Mouse (Mus musculus) adipose tissue, adult 10 weeks (tissue): ENCODE measurements around the gene Gm3187. TPM values are rescaled to one million over a fixed set of nuclear protein-coding genes. Genes with fewer than 3 reads are reported as not detected.

Experiments used
- polyA plus RNA-seq: library from polyadenylated mRNA; stranded (reverse); fragments of 350-450 nt; fragmentation: Illumina TruSeq; extraction: RNeasy Lipid Tissue Mini Kit (QIAGEN cat#74804); gene quantifications from one replicate; pipeline ENCODE4 v1.2.3, GENCODE M21; 2014; ENCODE audit warnings: low read depth, low replicate concordance

Gene Gm3187
- polyA plus RNA-seq, result not detected

DNA sequence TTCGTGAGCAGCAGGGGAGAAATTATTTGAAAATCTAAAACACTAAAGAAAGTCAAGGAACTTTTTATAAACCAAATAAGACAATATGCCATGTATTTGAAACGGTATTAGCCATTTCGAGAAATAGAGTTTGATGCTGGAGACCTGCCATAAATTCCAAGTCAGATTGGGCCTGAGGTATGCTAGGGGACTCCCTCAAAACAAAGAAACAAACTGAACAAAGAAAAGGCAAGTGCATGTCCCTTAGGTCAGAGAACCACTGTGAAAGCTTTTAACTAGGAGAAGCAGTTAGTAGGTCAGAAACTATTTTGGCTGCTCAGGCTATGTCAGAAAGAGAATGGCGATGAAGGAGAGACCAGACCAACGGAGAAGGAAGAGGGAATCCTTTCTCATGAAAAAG, at the start of gene Gm3187:
TSS of gene Gm3187 (plus strand) at position 301 of the 400 bp plus-strand sequence.

DNA sequence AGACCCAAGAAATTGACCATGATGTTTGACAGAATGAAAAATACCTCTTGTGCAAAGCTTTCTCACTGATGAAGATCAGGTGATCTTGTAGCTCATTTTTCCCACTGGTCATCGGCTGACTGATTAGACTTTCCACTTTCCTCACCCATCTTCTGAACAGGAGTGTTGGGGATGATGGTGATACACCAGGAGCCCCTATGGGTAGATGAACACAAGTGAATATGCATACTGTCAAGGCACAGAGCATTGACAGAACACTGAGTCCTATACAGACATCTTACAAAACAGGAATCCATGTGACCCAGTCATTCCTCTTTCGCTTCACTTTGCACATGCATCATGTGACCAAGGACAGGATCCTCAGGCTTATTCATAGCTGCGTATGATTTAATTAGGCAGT, 28.6 kb upstream of the Gm3187 start, which contains the start of gene Gm3194:
TSS of gene Gm3194 (minus strand) at position 101 of the 400 bp plus-strand sequence.

DNA sequence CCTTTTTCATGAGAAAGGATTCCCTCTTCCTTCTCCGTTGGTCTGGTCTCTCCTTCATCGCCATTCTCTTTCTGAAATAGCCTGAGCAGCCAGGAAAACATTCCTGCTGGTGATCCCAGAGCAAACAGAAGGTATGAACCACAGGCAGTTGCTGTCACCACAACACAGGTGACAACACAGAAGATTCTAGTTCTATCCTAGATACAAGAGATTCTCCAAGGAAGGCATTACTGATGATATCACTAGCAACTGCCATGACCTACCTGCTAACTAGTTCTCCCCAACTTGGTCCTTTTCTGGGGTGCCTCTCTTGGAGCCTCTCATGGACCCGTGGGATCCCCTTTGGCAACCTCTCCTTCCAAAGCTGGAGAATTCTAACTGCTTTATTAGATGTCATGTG, 6.3 kb upstream of the Gm3187 start, which contains the start of gene Gm8246:
TSS of gene Gm8246 (minus strand) at position 101 of the 400 bp plus-strand sequence.

DNA sequence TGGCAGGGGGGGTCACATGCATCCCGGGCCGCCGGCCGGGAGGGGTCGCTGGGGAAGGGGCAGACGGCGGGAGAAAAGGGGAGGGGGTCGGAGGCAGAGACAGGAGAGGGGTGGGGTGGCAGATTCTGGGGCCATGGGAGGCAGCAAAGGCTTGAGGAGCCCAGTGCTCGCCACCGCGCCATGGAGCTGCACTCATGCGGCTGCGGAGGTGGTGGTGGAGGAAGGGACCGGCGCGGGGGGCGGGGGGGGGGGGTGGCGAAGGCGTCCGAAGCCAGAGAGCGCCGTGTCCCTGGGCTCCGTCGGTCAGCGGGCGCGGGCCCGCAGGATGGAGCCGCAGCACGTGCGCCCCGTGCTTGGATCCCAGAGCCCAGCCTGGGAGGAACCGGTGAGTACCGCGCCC, 17.4 kb downstream of the Gm3187 start, which contains the start of gene Gm3488:
TSS of gene Gm3488 (plus strand) at position 301 of the 400 bp plus-strand sequence.

DNA sequence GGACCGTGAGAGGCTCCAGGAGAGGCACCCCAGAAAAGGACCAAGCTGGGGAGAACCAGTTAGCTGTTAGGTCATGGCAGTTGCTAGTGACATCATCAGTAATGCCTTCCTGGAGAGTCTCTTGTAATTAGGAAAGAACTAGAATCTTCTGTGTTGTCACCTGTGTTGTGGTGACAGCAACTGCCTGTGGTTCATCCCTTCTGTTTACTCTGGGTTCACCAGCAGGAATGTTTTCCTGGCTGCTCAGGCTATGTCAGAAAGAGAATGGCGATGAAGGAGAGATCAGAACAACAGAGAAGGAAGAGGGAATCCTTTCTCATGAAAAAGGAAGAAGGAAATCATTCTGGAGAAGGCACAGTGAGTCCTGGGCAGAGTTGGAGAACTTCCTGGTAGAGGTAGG, 54.2 kb downstream of the Gm3187 start, which contains the start of gene Gm3532:
TSS of gene Gm3532 (plus strand) at position 301 of the 400 bp plus-strand sequence.

Other genes with a start within 250 kb of the Gm3187 start
- gene Gm3526, start 223.6 kb upstream of the Gm3187 start, polyA plus RNA-seq, result not detected
- gene Gm3542, start 149.3 kb upstream of the Gm3187 start, polyA plus RNA-seq, result not detected
- not detected for gene Gm3500, start 95.2 kb upstream of the Gm3187 start, polyA plus RNA-seq
- gene Gm3194, start 28.7 kb upstream of the Gm3187 start, polyA plus RNA-seq, result 0.31 TPM
- gene Gm8246, start 6.4 kb upstream of the Gm3187 start, polyA plus RNA-seq, result not detected
- gene Gm3488, start 17.5 kb downstream of the Gm3187 start, polyA plus RNA-seq, result not detected
- not detected for gene Gm3532, start 54.3 kb downstream of the Gm3187 start, polyA plus RNA-seq
- gene Gm8265, start 148.8 kb downstream of the Gm3187 start, polyA plus RNA-seq, result not detected
- not detected for gene Gm9603, start 203.2 kb downstream of the Gm3187 start, polyA plus RNA-seq